Mouse (Mus musculus): ENCODE results near the gene Srp9.

Gene Srp9

GRCm38 (mm10) chr1:182107251-182107650 lies 17.3 kb upstream of the Srp9 start:
- DNase-seq: no peak

- DNase-seq: no peak
Measured at GRCm38 (mm10) chr1:182108397-182109099, 16.0 kb upstream of the Srp9 start.

- no peak for DNase-seq
Measured at GRCm38 (mm10) chr1:182110185-182110584, 14.4 kb upstream of the Srp9 start.

- no peak for DNase-seq
Measured at GRCm38 (mm10) chr1:182110708-182111385, 13.7 kb upstream of the Srp9 start.

GRCm38 (mm10) chr1:182111386-182112317 lies 12.9 kb upstream of the Srp9 start:
- DNase-seq: peak in 1 of 2 experiments; percentile 43

GRCm38 (mm10) chr1:182112385-182112784 lies 12.2 kb upstream of the Srp9 start:
- DNase-seq: no peak

GRCm38 (mm10) chr1:182113131-182113530 lies 11.4 kb upstream of the Srp9 start:
- no peak for DNase-seq

GRCm38 (mm10) chr1:182113587-182114500 lies 10.7 kb upstream of the Srp9 start:
- DNase-seq: no peak

- DNase-seq: peak; percentile 52 to 68
Measured at GRCm38 (mm10) chr1:182115197-182115596, 9.3 kb upstream of the Srp9 start.

GRCm38 (mm10) chr1:182115651-182116408 lies 8.7 kb upstream of the Srp9 start:
- peak; percentile 61 to 63 for DNase-seq

- no peak for DNase-seq
Measured at GRCm38 (mm10) chr1:182122413-182122812, 2.1 kb upstream of the Srp9 start.

- peak; percentile 79 to 82 for DNase-seq
Measured at GRCm38 (mm10) chr1:182124924-182125368, 409 bp downstream of the Srp9 start.

- DNase-seq: peak in 1 of 2 experiments; percentile 19
Measured at GRCm38 (mm10) chr1:182130830-182131229, 6.3 kb downstream of the Srp9 start.

GRCm38 (mm10) chr1:182137204-182138125 lies 12.9 kb downstream of the Srp9 start:
- DNase-seq: no peak

GRCm38 (mm10) chr1:182138172-182138571 lies 13.6 kb downstream of the Srp9 start:
- no peak for DNase-seq

- DNase-seq: no peak
Measured at GRCm38 (mm10) chr1:182139937-182140336, 15.4 kb downstream of the Srp9 start.

GRCm38 (mm10) chr1:182140370-182140769 lies 15.8 kb downstream of the Srp9 start:
- DNase-seq: peak; percentile 50 to 80

GRCm38 (mm10) chr1:182142725-182143124 lies 18.2 kb downstream of the Srp9 start:
- no peak for DNase-seq

- peak in 1 of 2 experiments; percentile 17 for DNase-seq
Measured at GRCm38 (mm10) chr1:182143288-182143687, 18.8 kb downstream of the Srp9 start.

GRCm38 (mm10) chr1:182145546-182145945 lies 21.0 kb downstream of the Srp9 start:
- DNase-seq: no peak

Data from kidney, adult 8-10 months (tissue).